Mouse (Mus musculus) CH12.LX (cell line): ENCODE results near the gene Als2cl. TPM values are rescaled to one million over a fixed set of nuclear protein-coding genes. Genes with fewer than 3 reads are reported as not detected.

Source experiments
- DNase-seq: peaks from one replicate; pipeline ENCODE4 v3.0.0-alpha.2; 2013; ENCODE audit errors: extremely low read depth
- H3K27ac ChIP-seq: 2 replicates; pipeline ENCODE4 v1.5.1; 2012; ENCODE audit warnings: low read depth, mild to moderate bottlenecking, control low read depth, moderate library complexity; ENCODE audit not compliant: insufficient read depth
- H3K27me3 ChIP-seq: replicated peaks from 2 replicates; pipeline ENCODE3; 2012; ENCODE audit warnings: inconsistent platforms
- H3K36me3 ChIP-seq, 2 experiments: replicated peaks in 1 of 2; 2 replicates each; pipeline versions ENCODE3 to v1.6.1; 2012; ENCODE audit warnings: inconsistent platforms in 1 of 2, low read length in 1 of 2, mild to moderate bottlenecking in 1 of 2, mixed read lengths in 1 of 2, moderate library complexity in 1 of 2; ENCODE audit not compliant: control insufficient read depth in 1 of 2, insufficient read depth in 1 of 2
- H3K4me1 ChIP-seq, 2 experiments: 2 replicates each; pipeline ENCODE4 v1.6.1; 2012; ENCODE audit warnings: inconsistent platforms in 1 of 2, moderate library complexity in 1 of 2; ENCODE audit not compliant: insufficient read depth in 2 of 2, control insufficient read depth in 1 of 2
- H3K4me2 ChIP-seq: 2 replicates; pipeline ENCODE4 v1.6.1; 2012; ENCODE audit warnings: low read depth, mild to moderate bottlenecking, control low read depth; ENCODE audit not compliant: poor library complexity, insufficient read depth, severe bottlenecking
- H3K4me3 ChIP-seq, 3 experiments: fragments of 150-350 bp in 1 of 3; sonication (generic) in 1 of 3; replicated peaks in 1 of 3; 2 replicates each; pipeline versions ENCODE3 to v1.5.1; 2011 to 2012; ENCODE audit warnings: low read depth in 2 of 3, low read length in 2 of 3, mild to moderate bottlenecking in 2 of 3, moderate library complexity in 2 of 3, control low read depth in 1 of 3, improper control_type of control experiment in 1 of 3, inconsistent platforms in 1 of 3, mixed read lengths in 1 of 3; ENCODE audit not compliant: poor library complexity in 1 of 3
- H3K79me2 ChIP-seq: replicated peaks from 2 replicates; pipeline ENCODE4 v1.6.1; 2012; ENCODE audit warnings: mild to moderate bottlenecking, moderate library complexity; ENCODE audit not compliant: control insufficient read depth, poor library complexity, insufficient read depth, severe bottlenecking; ENCODE audit errors: extremely low read depth
- H3K9ac ChIP-seq: 2 replicates; pipeline ENCODE4 v1.6.1; 2012; ENCODE audit warnings: low read depth, mild to moderate bottlenecking, control low read depth, moderate library complexity; ENCODE audit not compliant: insufficient read depth
- H3K9me3 ChIP-seq: replicated peaks from 2 replicates; pipeline ENCODE3; 2012; ENCODE audit warnings: low read length, inconsistent platforms, mixed read lengths
- CHD1 ChIP-seq: IDR thresholded peaks from 2 replicates; pipeline ENCODE4 v1.6.1; 2012; ENCODE audit warnings: low read depth, low read length, improper control_type of control experiment, inconsistent platforms
- EP300 ChIP-seq: IDR thresholded peaks from 2 replicates; pipeline ENCODE4 v1.6.1; 2011; ENCODE audit warnings: low read length, improper control_type of control experiment
- GABPA ChIP-seq: IDR thresholded peaks from 2 replicates; pipeline ENCODE4 v1.6.1; 2012; ENCODE audit warnings: low read depth, low read length, improper control_type of control experiment, inconsistent platforms; ENCODE audit not compliant: insufficient replicate concordance
- IRF4 ChIP-seq: IDR thresholded peaks from 2 replicates; pipeline ENCODE4 v1.6.1; 2014; ENCODE audit warnings: low read depth, mild to moderate bottlenecking, inconsistent platforms, low read length, improper control_type of control experiment
- MAFK ChIP-seq: IDR thresholded peaks from 2 replicates; pipeline ENCODE4 v1.6.1; 2011; ENCODE audit warnings: low read length, improper control_type of control experiment; ENCODE audit not compliant: insufficient replicate concordance
- MXI1 ChIP-seq: IDR thresholded peaks from 2 replicates; pipeline ENCODE4 v1.6.1; 2011; ENCODE audit warnings: mild to moderate bottlenecking, low read depth, low read length, improper control_type of control experiment
- MYC ChIP-seq: IDR thresholded peaks from 2 replicates; pipeline ENCODE4 v1.6.1; 2011; ENCODE audit warnings: low read depth, mild to moderate bottlenecking, improper control_type of control experiment, low read length
- NELFE ChIP-seq: IDR thresholded peaks from 2 replicates; pipeline ENCODE4 v1.6.1; 2011; ENCODE audit warnings: low read depth, low read length, improper control_type of control experiment
- NRF1 ChIP-seq: IDR thresholded peaks from 2 replicates; pipeline ENCODE4 v1.6.1; 2014; ENCODE audit warnings: low read depth, mild to moderate bottlenecking, inconsistent platforms, low read length, improper control_type of control experiment, moderate library complexity
- POLR2A ChIP-seq: IDR thresholded peaks from 2 replicates; pipeline ENCODE4 v1.6.1; 2011; ENCODE audit warnings: low read depth, mild to moderate bottlenecking, improper control_type of control experiment, low read length
- POLR2AphosphoS2 ChIP-seq: IDR thresholded peaks from 2 replicates; pipeline ENCODE4 v1.6.1; 2011; ENCODE audit warnings: low read depth, low read length, improper control_type of control experiment
- RAD21 ChIP-seq: IDR thresholded peaks from 2 replicates; pipeline ENCODE4 v1.6.1; 2011; ENCODE audit warnings: low read depth, mild to moderate bottlenecking, low read length, improper control_type of control experiment, moderate library complexity
- SIN3A ChIP-seq: IDR thresholded peaks from 2 replicates; pipeline ENCODE4 v1.6.1; 2012; ENCODE audit warnings: low read length, improper control_type of control experiment, inconsistent platforms
- TCF12 ChIP-seq: IDR thresholded peaks from 2 replicates; pipeline ENCODE4 v1.6.1; 2014; ENCODE audit warnings: low read depth, mild to moderate bottlenecking, inconsistent platforms, low read length, improper control_type of control experiment
- UBTF ChIP-seq: IDR thresholded peaks from 2 replicates; pipeline ENCODE4 v1.6.1; 2012; ENCODE audit warnings: low read depth, mild to moderate bottlenecking, inconsistent platforms, low read length, improper control_type of control experiment, moderate library complexity
- USF1 ChIP-seq: IDR thresholded peaks from 2 replicates; pipeline ENCODE4 v1.6.1; 2014; ENCODE audit warnings: low read depth, mild to moderate bottlenecking, inconsistent platforms, low read length, improper control_type of control experiment
- USF2 ChIP-seq: conservative IDR thresholded peaks from 2 replicates; pipeline ENCODE4 v1.6.1; 2011; ENCODE audit warnings: low read depth, low read length, improper control_type of control experiment
- ZC3H11A ChIP-seq: IDR thresholded peaks from 2 replicates; pipeline ENCODE4 v1.6.1; 2012; ENCODE audit warnings: low read depth, mild to moderate bottlenecking, inconsistent platforms, low read length, improper control_type of control experiment
- ZMIZ1 ChIP-seq: IDR thresholded peaks from 2 replicates; pipeline ENCODE4 v1.6.1; 2012; ENCODE audit warnings: low read depth, mild to moderate bottlenecking, inconsistent platforms, low read length, improper control_type of control experiment
- dilution Hi-C: fragments of 300-500 bp; cut with MboI; formaldehyde crosslinking; loops from 2 replicates; pipeline ENCODE4 v1.14.3; 2020; ENCODE audit warnings: low sequenced_read_pairs; ENCODE audit not compliant: extremely low pct_unique_long_range_greater_than_20kb, extremely low pct_ligation_motif_present
- in situ Hi-C: fragments of 300-500 bp; cut with MboI; formaldehyde crosslinking; loops from 3 replicates; pipeline ENCODE4 v1.14.3; 2019; ENCODE audit warnings: low sequenced_read_pairs, low pct_ligation_motif_present, low pct_unique_long_range_greater_than_20kb, mixed read lengths
- polyA plus RNA-seq: library from polyadenylated mRNA; unstranded; fragments of >175 nt; gene quantifications from 2 replicates; pipeline ENCODE4 v1.2.1, GENCODE M21; 2012; ENCODE audit warnings: low read depth; ENCODE audit not compliant: insufficient read length
- total RNA-seq, 2 experiments: library from RNA; depleted of rRNA; stranded (reverse); fragments of 300-350 nt in 1 of 2; fragments of >200 nt in 1 of 2; gene quantifications; 2 replicates each; pipeline ENCODE4 v1.2.3; 2012 to 2014

Als2cl gene
- total and polyA plus RNA-seq, 3 experiments: 2.4 to 3.4 (median 2.5) TPM

DNA sequence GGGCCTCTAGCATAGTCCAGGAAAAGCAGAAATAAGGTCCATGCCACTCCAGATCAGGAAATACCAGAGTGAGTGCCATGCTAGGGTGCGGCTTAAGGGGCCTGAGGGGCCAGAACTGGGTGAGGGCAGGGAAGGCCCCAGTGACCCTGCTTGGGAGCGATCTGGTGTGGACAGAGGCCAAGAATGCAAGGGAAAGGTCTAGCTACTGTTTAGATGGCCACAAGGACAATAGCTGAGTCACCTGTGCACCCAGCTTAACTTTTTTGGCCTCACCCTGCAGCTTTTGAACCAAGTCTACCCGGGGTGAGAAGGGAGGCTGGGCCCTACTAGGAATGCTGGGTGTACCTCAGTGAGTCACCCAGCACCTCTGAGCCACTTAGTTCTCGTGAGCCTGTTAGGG, 1.1 kb downstream of the Als2cl start:
- TF ChIP-seq ZC3H11A: no peak
- TF ChIP-seq NELFE: no peak
- no peak for TF ChIP-seq EP300
- no peak for TF ChIP-seq USF1
- no peak for TF ChIP-seq MXI1
- TF ChIP-seq IRF4: no peak
- TF ChIP-seq MAFK: no peak
- TF ChIP-seq NRF1: no peak
- TF ChIP-seq ZMIZ1: no peak
- TF ChIP-seq POLR2AphosphoS2: no peak
- no peak for TF ChIP-seq MYC
- TF ChIP-seq GABPA: no peak
- TF ChIP-seq USF2: no peak
- TF ChIP-seq, all 38 proteins: peak for 0
- H3K9ac ChIP-seq: no peak overlapping the region
- dilution Hi-C loops (no loop called here), in situ Hi-C loops (no loop called here)
- H3K9me3 ChIP-seq: no peaks in the 10 kb centered on the region
- no peak for DNase-seq
- H3K27me3 ChIP-seq: peaks cover 30% of the 10 kb centered on the region
- no peaks in the 10 kb centered on the region for H3K79me2 ChIP-seq
- peaks cover 0 to 4% of the 10 kb centered on the region in 2 experiments for H3K36me3 ChIP-seq
- H3K4me1 ChIP-seq: no peaks in the 10 kb centered on the region
- no peak overlapping the region for H3K4me2 ChIP-seq
- no peak overlapping the region for H3K27ac ChIP-seq
- H3K4me3 ChIP-seq: no peak overlapping the region

- Histone ChIP-seq H3K4me3 (no peak overlapping the region), H3K27me3 (peaks cover 30% of the 10 kb centered on the region), H3K36me3 (peaks cover 0 to 13% of the 10 kb centered on the region in 2 experiments), H3K4me1 (no peaks in the 10 kb centered on the region), H3K4me2 (no peak overlapping the region), H3K9ac (no peak overlapping the region), H3K9me3 (no peaks in the 10 kb centered on the region), H3K79me2 (no peaks in the 10 kb centered on the region), H3K27ac (no peak overlapping the region)
- in situ Hi-C loops: no loop called here
- DNase-seq: no peak
- dilution Hi-C loops: no loop called here
- TF ChIP-seq TCF12: no peak
- TF ChIP-seq RAD21: no peak
- no peak for TF ChIP-seq CHD1
- TF ChIP-seq USF1: no peak
- TF ChIP-seq UBTF: no peak
- TF ChIP-seq USF2: no peak
- TF ChIP-seq POLR2A: no peak
- TF ChIP-seq POLR2AphosphoS2: no peak
- no peak for TF ChIP-seq ZC3H11A
- no peak for TF ChIP-seq SIN3A
These were observed 2.3 kb downstream of the Als2cl start for GRCm38 (mm10) chr9:110881953-110882352.
